Mouse (Mus musculus): ENCODE results near the gene Dcaf6.

DNA sequence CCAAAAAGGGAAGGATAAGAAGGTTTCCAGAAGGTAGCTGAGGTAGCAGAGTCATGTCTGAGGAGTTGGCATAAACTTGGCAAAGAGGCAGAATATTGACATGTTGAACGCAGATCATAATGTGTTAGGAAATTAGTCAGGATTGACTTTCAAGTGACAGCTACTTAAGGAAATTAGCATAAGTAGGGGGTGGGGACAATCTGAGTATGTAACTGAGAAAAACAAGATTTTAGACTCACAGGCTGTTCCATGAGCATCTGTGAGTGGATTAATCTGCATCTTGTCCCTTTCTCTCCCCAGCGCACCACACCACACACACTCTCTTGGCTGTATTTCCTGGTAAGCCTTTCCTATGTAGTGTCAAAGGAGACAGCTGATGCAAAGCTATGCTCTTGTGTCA is 158.7 kb downstream of the Dcaf6 start:
- no peak for TF ChIP-seq CTCF (IDR thresholded peaks at IDR 0.05; ENCODE audit: extremely low read depth, insufficient read depth, low read length)
- no peak for TF ChIP-seq POLR2A (IDR thresholded peaks at IDR 0.05; ENCODE audit: extremely low read depth, insufficient read depth, low read length)
